Mouse (Mus musculus): ENCODE measurements at regions not wholly inside any gene's neighbourhood (a gene's known extent, or its start where the extent isn't known, plus 50 kb on each side); places are given as distances from the start of the nearest gene placed in this dataset.

- no peak for DNase-seq
These were observed 101.2 kb upstream of the Fam184a start for GRCm38 (mm10) chr10:53852091-53852490.

DNA sequence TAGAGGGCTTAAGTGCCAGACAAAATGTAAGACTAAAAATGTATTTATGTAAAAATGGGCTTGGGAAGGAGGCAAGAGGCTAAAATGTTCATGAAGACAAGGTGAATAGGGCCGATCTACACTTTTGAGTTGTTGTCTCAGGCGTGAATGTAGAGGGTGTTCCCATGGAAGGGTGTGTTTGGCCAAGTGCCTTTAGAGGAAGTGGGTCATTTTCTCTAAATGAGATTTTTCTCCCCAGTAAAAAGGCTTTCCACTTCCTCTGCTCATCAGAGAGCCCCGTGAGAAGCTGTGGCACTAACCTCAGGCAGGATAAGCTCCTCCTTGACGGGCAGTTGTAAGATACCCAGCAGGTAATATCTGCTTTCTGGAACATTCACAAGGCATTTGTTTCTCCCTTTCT, 99.6 kb upstream of the Fam184a start:
- no peak for DNase-seq

- no peak for DNase-seq
These were observed 62.3 kb upstream of the Fam184a start for GRCm38 (mm10) chr10:53813244-53813620.

- peak; percentile 4 for DNase-seq
These were observed 61.8 kb upstream of the Fam184a start for GRCm38 (mm10) chr10:53812597-53813243.

DNA sequence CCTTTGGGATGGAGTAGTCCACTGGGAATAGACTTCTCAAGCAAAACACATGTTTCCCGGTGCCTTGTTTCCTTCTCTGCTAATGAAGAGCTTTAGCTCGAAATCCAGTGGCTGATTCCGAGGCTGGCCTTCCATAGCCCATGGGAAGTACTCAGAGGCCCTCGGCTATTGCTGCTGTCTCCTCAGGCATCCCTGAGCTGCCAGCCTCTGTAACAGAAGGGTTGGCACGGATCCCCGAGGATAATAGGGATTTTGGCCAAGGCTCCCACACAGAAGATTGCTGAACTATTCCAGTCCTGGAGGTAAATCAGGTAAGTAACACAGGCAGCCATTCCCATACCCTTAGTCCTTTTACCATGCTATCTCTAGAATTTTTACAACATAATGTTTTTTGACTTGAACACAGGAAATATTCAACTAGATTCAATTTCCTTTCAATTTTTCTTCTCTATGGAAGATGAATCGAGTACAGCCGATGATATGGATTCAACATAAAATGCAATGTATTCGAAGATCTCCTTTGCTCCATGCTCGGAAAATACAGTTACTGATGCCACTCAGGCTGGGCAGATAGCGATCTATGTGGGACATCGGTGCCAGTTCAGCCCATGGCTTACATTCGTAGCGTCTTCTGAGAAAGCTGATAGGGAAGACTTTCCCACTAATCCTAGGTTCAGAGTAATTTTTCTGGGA, 61.1 kb upstream of the Fam184a start:
- DNase-seq: peak; percentile 74

DNA sequence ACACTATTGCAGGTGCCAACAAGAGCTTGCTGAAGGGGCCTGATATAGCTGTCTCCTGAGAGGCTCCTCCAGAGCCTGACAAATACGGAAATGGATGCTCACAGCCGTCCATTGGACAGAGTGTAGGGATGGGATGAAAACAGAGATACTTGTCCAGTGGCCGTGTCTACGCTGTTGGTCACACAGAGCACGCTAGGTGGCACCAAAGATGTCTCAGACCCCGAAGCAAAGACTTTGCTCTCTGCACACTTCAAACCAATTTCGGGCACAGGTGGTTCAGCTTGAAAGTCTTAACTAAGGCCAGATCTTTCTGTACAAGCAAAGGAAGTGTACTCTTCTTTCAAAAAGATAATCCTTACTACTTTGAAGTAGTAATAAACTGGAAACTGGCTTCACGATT, 55.8 kb upstream of the Fam184a start:
- no peak for DNase-seq

DNA sequence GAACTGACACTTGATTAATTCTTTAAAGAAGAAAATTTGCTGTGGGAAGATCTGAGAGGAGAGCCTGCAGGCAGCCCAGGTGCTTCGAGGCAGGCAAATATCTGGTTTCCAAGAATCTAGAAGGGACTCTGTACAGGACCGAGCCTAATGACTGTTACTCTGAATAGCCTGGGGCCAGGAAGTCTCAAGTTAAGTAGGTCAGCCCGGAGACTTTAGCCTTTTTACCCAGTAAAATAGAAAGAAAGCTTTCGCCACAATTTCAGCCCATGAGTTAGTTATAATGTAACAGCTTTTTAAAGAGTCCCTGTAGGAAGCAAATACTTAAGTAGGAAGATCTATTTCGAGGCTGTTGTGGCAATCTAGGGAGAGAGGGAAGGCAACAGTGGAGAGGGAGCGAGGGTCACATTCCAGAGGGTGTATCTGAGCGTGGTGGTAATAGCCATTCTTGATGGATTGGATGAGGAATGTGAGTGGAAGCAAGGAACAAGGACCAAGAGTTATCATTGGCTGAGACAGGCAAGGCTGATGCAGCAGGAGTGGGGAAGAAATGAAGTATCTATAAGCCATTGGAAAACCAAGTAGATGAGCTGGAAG, 50.2 kb upstream of the Fam184a start:
- no peak for DNase-seq

All from cerebellum, adult 8-10 months (tissue).